Mouse (Mus musculus) liver, embryonic 12.5 days (tissue): ENCODE results near the gene Rab40b. TPM values are rescaled to one million over a fixed set of nuclear protein-coding genes. Genes with fewer than 3 reads are reported as not detected.

Experiments used
- ATAC-seq: fragments of 200-750 bp; cut with Nextera tagmentation; 2 replicates; pipeline ENCODE4 v1.8.0; 2017; ENCODE audit warnings: moderate number of reproducible peaks, mild to moderate bottlenecking, moderate library complexity
- H3K27ac ChIP-seq: fragments of 300-500 bp; sonication (generic); 2 replicates; pipeline ENCODE4 v1.5.1; 2016; ENCODE audit warnings: mild to moderate bottlenecking
- H3K27me3 ChIP-seq: fragments of 300-500 bp; sonication (generic); replicated peaks from 2 replicates; pipeline ENCODE4 v1.6.1; 2016; ENCODE audit warnings: mild to moderate bottlenecking, moderate library complexity
- H3K36me3 ChIP-seq: fragments of 300-500 bp; sonication (generic); 2 replicates; pipeline ENCODE4 v1.6.1; 2016; ENCODE audit warnings: mild to moderate bottlenecking, moderate library complexity
- H3K4me1 ChIP-seq: fragments of 300-500 bp; sonication (generic); 2 replicates; pipeline ENCODE4 v1.6.1; 2016
- H3K4me2 ChIP-seq: fragments of 300-500 bp; sonication (generic); 2 replicates; pipeline ENCODE4 v1.6.1; 2016; ENCODE audit warnings: mild to moderate bottlenecking, moderate library complexity
- H3K4me3 ChIP-seq: fragments of 300-500 bp; sonication (generic); 2 replicates; pipeline ENCODE4 v1.5.1; 2016; ENCODE audit warnings: mild to moderate bottlenecking, moderate library complexity
- H3K9ac ChIP-seq: fragments of 300-500 bp; sonication (generic); 2 replicates; pipeline ENCODE4 v1.6.1; 2016; ENCODE audit warnings: mild to moderate bottlenecking, moderate library complexity
- H3K9me3 ChIP-seq: fragments of 300-500 bp; sonication (generic); replicated peaks from 2 replicates; pipeline ENCODE4 v1.6.1; 2016; ENCODE audit warnings: mild to moderate bottlenecking, moderate library complexity
- WGBS: fragments of 180-500 bp; shearing (Covaris S2); methylation state at CpG from one replicate; pipeline ENCODE4 v1.1.7; 2016; ENCODE audit not compliant: insufficient replicate concordance; 5-methylcytosine and 5-hydroxymethylcytosine counted together
- polyA plus RNA-seq: library from polyadenylated mRNA; unstranded; fragments of >200 nt; fragmentation: Nextera tagmentation; extraction: Ambion mirVana; gene quantifications from 2 replicates; pipeline ENCODE4 v1.2.1, GENCODE M21; 2016

Rab40b gene
- polyA plus RNA-seq, result 0.63 and 0.87 TPM in 2 replicates

GRCm38 (mm10) chr11:121387750-121388553 lies at the start of gene Rab40b:
TSS of gene Rab40b (minus strand) at chr11:121388251.
- peak; percentile 99 for ATAC-seq
- peaks cover 32% of the 10 kb centered on the region for H3K27me3 ChIP-seq
- H3K4me3 ChIP-seq, result peak within 1 kb of the TSS; percentile 69
- H3K9me3 ChIP-seq, result no peaks in the 10 kb centered on the region
- peak within 1 kb of the TSS; percentile 72 for H3K9ac ChIP-seq
- peaks cover 30% of the 10 kb centered on the region for H3K4me1 ChIP-seq
- H3K27ac ChIP-seq, result peak within 1 kb of the TSS; percentile 31; the same call in 1 of the 2 replicates
- peak within 1 kb of the TSS; percentile 97 for H3K4me2 ChIP-seq
- no peaks in the 10 kb centered on the region for H3K36me3 ChIP-seq
- WGBS, result 3% methylated on average over 61 of the region's 61 CpGs

GRCm38 (mm10) chr11:121437236-121437635 lies 49.2 kb upstream of the Rab40b start:
- Histone ChIP-seq H3K9ac (peak overlapping the region; percentile 78), H3K27ac (peak overlapping the region; percentile 100), H3K36me3 (peaks cover 46% of the 10 kb centered on the region), H3K9me3 (no peaks in the 10 kb centered on the region), H3K4me2 (peak overlapping the region; percentile 95), H3K4me3 (peak overlapping the region; percentile 73), H3K27me3 (peaks cover 17% of the 10 kb centered on the region), H3K4me1 (peaks cover 69% of the 10 kb centered on the region)
- WGBS, result 62% methylated on average over 5 of the region's 5 CpGs
- ATAC-seq, result peak; percentile 9; the same call in 1 of the 2 replicates

- Histone ChIP-seq H3K27me3 (no peaks in the 10 kb centered on the region), H3K9ac (peak within 1 kb of the TSS; percentile 78), H3K4me2 (peak within 1 kb of the TSS; percentile 95), H3K4me3 (peak within 1 kb of the TSS; percentile 73), H3K4me1 (peaks cover 76% of the 10 kb centered on the region), H3K36me3 (peaks cover 44% of the 10 kb centered on the region), H3K27ac (peak within 1 kb of the TSS; percentile 100), H3K9me3 (no peaks in the 10 kb centered on the region)
- 5% methylated on average over 30 of the region's 30 CpGs for WGBS
- peak; percentile 92 for ATAC-seq
Observed at GRCm38 (mm10) chr11:121434156-121435155, 46.4 kb upstream of the Rab40b start, which contains the start of gene Fn3k. TSS of gene Fn3k (plus strand) at chr11:121434913.

- peak; percentile 79 for ATAC-seq
- peak overlapping the region; percentile 73 for H3K4me3 ChIP-seq
- H3K27me3 ChIP-seq, result no peaks in the 10 kb centered on the region
- H3K9me3 ChIP-seq, result no peaks in the 10 kb centered on the region
- H3K4me2 ChIP-seq, result peak overlapping the region; percentile 95
- H3K27ac ChIP-seq, result peak overlapping the region; percentile 100
- peak overlapping the region; percentile 78 for H3K9ac ChIP-seq
- 34% methylated on average over 4 of the region's 4 CpGs for WGBS
- H3K4me1 ChIP-seq, result peaks cover 66% of the 10 kb centered on the region
- H3K36me3 ChIP-seq, result peaks cover 47% of the 10 kb centered on the region
Observed at GRCm38 (mm10) chr11:121433397-121433796, 45.3 kb upstream of the Rab40b start.

GRCm38 (mm10) chr11:121421553-121422173 lies 33.6 kb upstream of the Rab40b start:
- Histone ChIP-seq H3K9me3 (no peaks in the 10 kb centered on the region), H3K4me3 (peak overlapping the region; percentile 91), H3K27me3 (no peaks in the 10 kb centered on the region), H3K27ac (peak overlapping the region; percentile 86), H3K9ac (peak overlapping the region; percentile 94), H3K36me3 (peaks cover 28% of the 10 kb centered on the region), H3K4me2 (peak overlapping the region; percentile 89), H3K4me1 (peaks cover 49% of the 10 kb centered on the region)
- peak; percentile 61 for ATAC-seq
- WGBS, result under 1% methylated on average over 28 of the region's 28 CpGs

- H3K36me3 ChIP-seq, result peaks cover 21% of the 10 kb centered on the region
- H3K27ac ChIP-seq, result peak within 1 kb of the TSS; percentile 94
- no peaks in the 10 kb centered on the region for H3K9me3 ChIP-seq
- peak within 1 kb of the TSS; percentile 89 for H3K4me2 ChIP-seq
- H3K4me1 ChIP-seq, result peaks cover 48% of the 10 kb centered on the region
- ATAC-seq, result peak; percentile 98
- no peaks in the 10 kb centered on the region for H3K27me3 ChIP-seq
- peak within 1 kb of the TSS; percentile 94 for H3K9ac ChIP-seq
- 2% methylated on average over 28 of the region's 28 CpGs for WGBS
- H3K4me3 ChIP-seq, result peak within 1 kb of the TSS; percentile 91
Observed at GRCm38 (mm10) chr11:121420830-121421552, 32.9 kb upstream of the Rab40b start, which contains the start of gene Fn3krp. TSS of gene Fn3krp (plus strand) at chr11:121421401.

GRCm38 (mm10) chr11:121420379-121420778 lies 32.3 kb upstream of the Rab40b start:
- Histone ChIP-seq H3K36me3 (peaks cover 15% of the 10 kb centered on the region), H3K4me3 (peak overlapping the region; percentile 91), H3K27me3 (no peaks in the 10 kb centered on the region), H3K27ac (peak overlapping the region; percentile 94), H3K9me3 (no peaks in the 10 kb centered on the region), H3K4me1 (peaks cover 42% of the 10 kb centered on the region), H3K4me2 (peak overlapping the region; percentile 89), H3K9ac (peak overlapping the region; percentile 94)
- 45% methylated on average over 5 of the region's 5 CpGs for WGBS
- no peak for ATAC-seq

- 62% methylated on average over 2 of the region's 2 CpGs for WGBS
- peaks cover under 1% of the 10 kb centered on the region; the same call in 1 of the 2 replicates for H3K36me3 ChIP-seq
- no peak overlapping the region for H3K9ac ChIP-seq
- H3K4me2 ChIP-seq, result no peak overlapping the region
- ATAC-seq, result no peak
- no peak overlapping the region for H3K4me3 ChIP-seq
- no peaks in the 10 kb centered on the region for H3K9me3 ChIP-seq
- H3K27ac ChIP-seq, result no peak overlapping the region
- no peaks in the 10 kb centered on the region; the same call in 1 of the 2 replicates for H3K27me3 ChIP-seq
- H3K4me1 ChIP-seq, result peaks cover 28% of the 10 kb centered on the region
Observed at GRCm38 (mm10) chr11:121418932-121419331, 30.9 kb upstream of the Rab40b start.

- Histone ChIP-seq H3K9ac (no peak overlapping the region), H3K27me3 (peaks cover 3% of the 10 kb centered on the region; the same call in 1 of the 2 replicates), H3K4me1 (peaks cover 20% of the 10 kb centered on the region), H3K4me3 (no peak overlapping the region), H3K36me3 (no peaks in the 10 kb centered on the region), H3K27ac (no peak overlapping the region), H3K9me3 (no peaks in the 10 kb centered on the region), H3K4me2 (no peak overlapping the region)
- ATAC-seq, result no peak
- WGBS, result 71% methylated on average over 5 of the region's 5 CpGs
Observed at GRCm38 (mm10) chr11:121417971-121418370, 29.9 kb upstream of the Rab40b start.

- H3K4me1 ChIP-seq, result peaks cover 5% of the 10 kb centered on the region
- no peak overlapping the region for H3K4me2 ChIP-seq
- no peak overlapping the region for H3K27ac ChIP-seq
- no peaks in the 10 kb centered on the region for H3K36me3 ChIP-seq
- peaks cover 12% of the 10 kb centered on the region for H3K27me3 ChIP-seq
- no peak overlapping the region for H3K9ac ChIP-seq
- H3K4me3 ChIP-seq, result no peak overlapping the region
- WGBS, result 61% methylated on average over 5 of the region's 5 CpGs
- no peaks in the 10 kb centered on the region for H3K9me3 ChIP-seq
- ATAC-seq, result no peak
Observed at GRCm38 (mm10) chr11:121415351-121415750, 27.3 kb upstream of the Rab40b start.
